Mouse (Mus musculus): ENCODE data around the gene Obsl1. TPM values are rescaled to one million over a fixed set of nuclear protein-coding genes. Genes with fewer than 3 reads are reported as not detected.

Obsl1 gene
- total and polyA plus RNA-seq, 3 experiments = 0.08 to 1.2 TPM; not detected in 1

DNA sequence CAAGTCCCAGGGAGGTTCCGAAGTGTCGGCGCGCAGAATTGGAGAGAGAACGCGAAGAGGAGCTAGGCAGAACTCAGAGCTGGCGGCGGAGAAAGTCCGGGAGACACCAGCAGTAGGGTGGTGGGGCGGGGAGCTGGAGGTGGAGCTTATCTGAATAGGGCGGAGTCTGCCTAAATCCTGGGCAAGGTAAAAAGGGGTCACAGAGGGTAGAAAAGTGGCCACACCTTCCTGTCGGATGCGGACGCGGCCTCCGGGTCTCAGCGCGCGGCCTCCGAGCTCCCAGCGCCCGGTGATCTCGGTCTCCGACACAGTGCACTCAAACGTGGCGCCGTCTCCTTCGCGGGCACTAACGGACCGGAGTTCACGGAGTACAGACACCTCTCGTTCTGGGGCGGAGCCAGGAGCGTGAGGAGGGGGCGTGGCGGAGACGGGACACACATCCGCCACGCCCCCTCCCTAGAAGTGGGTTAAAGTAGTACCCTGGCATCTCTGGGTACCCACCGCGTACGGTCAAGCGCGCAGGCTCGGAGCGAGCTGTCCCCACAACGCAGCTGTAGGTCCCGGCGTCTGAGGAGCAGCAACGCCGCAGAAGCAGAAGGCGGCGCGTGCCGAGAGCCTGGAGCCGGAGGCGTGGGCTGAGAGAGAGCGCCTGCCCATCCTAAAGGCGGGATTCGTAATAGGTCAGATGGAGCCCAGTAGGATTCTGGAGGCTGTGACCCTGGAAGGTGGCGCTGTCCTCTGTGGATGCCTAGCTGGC lies 18.7 kb downstream of the Obsl1 start:
- peak; percentile 90 for DNase-seq (ENCODE audit: low read depth, low spot score)

DNA sequence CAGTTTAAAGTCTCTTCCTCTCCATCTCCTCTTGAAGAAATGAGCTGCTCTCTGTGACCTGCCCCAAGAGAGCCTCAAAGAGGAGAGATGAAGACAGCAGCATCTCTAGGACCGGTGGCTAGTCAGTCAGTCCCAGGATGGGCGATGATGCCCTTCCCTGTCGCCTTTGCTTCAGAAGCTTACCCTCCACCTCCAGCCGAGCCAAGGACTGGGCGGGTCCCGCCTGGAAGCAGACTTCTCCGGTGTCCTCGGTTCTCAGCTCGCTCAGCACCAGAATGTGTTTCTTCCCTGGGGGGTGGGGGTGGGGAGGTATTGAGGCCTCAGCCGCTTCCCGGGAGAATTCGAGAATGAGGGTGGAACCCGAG lies 19.2 kb downstream of the Obsl1 start:
- DNase-seq (ENCODE audit: low read depth, low spot score) = no peak
- Histone ChIP-seq H3K4me3 (ENCODE audit: control insufficient read depth in 1 of 2, insufficient read depth in 1 of 2, low read depth in 2 of 2, low read length in 2 of 2) (peak overlapping the region; percentile 50 to 67), H3K79me2 (ENCODE audit: control insufficient read depth, insufficient read depth, low read length, poor library complexity) (no peaks in the 10 kb centered on the region), H3K27me3 (ENCODE audit: control insufficient read depth in 1 of 2, insufficient read depth in 2 of 2, low read length in 2 of 2) (no peaks in the 10 kb centered on the region; a peak in 1 of 4 replicates), H3K9ac (ENCODE audit: control insufficient read depth, low read depth, low read length, poor library complexity, severe bottlenecking) (peak overlapping the region; percentile 47), H3K27ac (ENCODE audit: control insufficient read depth, low read depth, low read length) (no peak overlapping the region), H3K36me3 (ENCODE audit: control insufficient read depth in 1 of 2, insufficient read depth in 2 of 2, low read length in 2 of 2) (no peaks in the 10 kb centered on the region), H3K9me3 (replicated peaks; ENCODE audit: insufficient read depth, low read length) (no peaks in the 10 kb centered on the region), H3K4me1 (ENCODE audit: control insufficient read depth in 1 of 2, insufficient read depth in 2 of 2, low read length in 2 of 2) (peaks cover 0 to 7% of the 10 kb centered on the region in 2 experiments; a peak in 2 of 4 replicates)
- TF ChIP-seq MYC (IDR thresholded peaks at IDR 0.05; ENCODE audit: low read depth, low read length) (no peak), SMC3 (IDR thresholded peaks at IDR 0.05; ENCODE audit: low read depth, low read length) (no peak), ETS1 (IDR thresholded peaks at IDR 0.05; ENCODE audit: low read depth, low read length) (no peak), RCOR1 (IDR thresholded peaks at IDR 0.05; ENCODE audit: low read depth, low read length) (no peak), USF1 (IDR thresholded peaks at IDR 0.05; ENCODE audit: low read depth, low read length) (no peak), E2F4 (IDR thresholded peaks at IDR 0.05; ENCODE audit: borderline replicate concordance, low read depth, low read length) (no peak), CHD2 (IDR thresholded peaks at IDR 0.05; ENCODE audit: low read length) (no peak), POLR2AphosphoS5 (IDR thresholded peaks at IDR 0.05; ENCODE audit: borderline replicate concordance, low read depth, low read length) (no peak), MAZ (IDR thresholded peaks at IDR 0.05; ENCODE audit: low read depth, low read length) (no peak), POLR2AphosphoS2 (IDR thresholded peaks at IDR 0.05; ENCODE audit: low read length) (no peak), KAT2A (conservative IDR thresholded peaks at IDR 0.05; ENCODE audit: low read depth, low read length) (no peak), USF2 (IDR thresholded peaks at IDR 0.05; ENCODE audit: borderline replicate concordance in 1 of 2, insufficient read depth in 1 of 2, low read depth in 1 of 2, low read length in 2 of 2) (no peak), ZC3H11A (IDR thresholded peaks at IDR 0.05; ENCODE audit: low read depth, low read length) (no peak), HCFC1 (IDR thresholded peaks at IDR 0.05; ENCODE audit: low read depth, low read length) (no peak), ZNF384 (IDR thresholded peaks at IDR 0.05; ENCODE audit: low read depth, low read length) (no peak), BHLHE40 (IDR thresholded peaks at IDR 0.05; ENCODE audit: borderline replicate concordance, low read depth, low read length) (no peak), UBTF (IDR thresholded peaks at IDR 0.05; ENCODE audit: borderline replicate concordance, insufficient read depth, low read depth, low read length) (no peak), POLR2A (IDR thresholded peaks at IDR 0.05; ENCODE audit: control insufficient read depth in 1 of 2, insufficient read depth in 1 of 2, low read depth in 1 of 2, low read length in 2 of 2, poor library complexity in 1 of 2) (no peak), CHD1 (IDR thresholded peaks at IDR 0.05; ENCODE audit: low read depth, low read length) (no peak)

More for the DNA sequence above, 18.7 kb downstream of the Obsl1 start:
- Histone ChIP-seq H3K79me2 (ENCODE audit: control insufficient read depth, insufficient read depth, low read length, poor library complexity) (no peaks in the 10 kb centered on the region), H3K4me1 (ENCODE audit: control insufficient read depth in 1 of 2, insufficient read depth in 2 of 2, low read length in 2 of 2) (peaks cover 0 to 7% of the 10 kb centered on the region in 2 experiments; a peak in 2 of 4 replicates), H3K9ac (ENCODE audit: control insufficient read depth, low read depth, low read length, poor library complexity, severe bottlenecking) (peak overlapping the region; percentile 47), H3K27ac (ENCODE audit: control insufficient read depth, low read depth, low read length) (no peak overlapping the region), H3K36me3 (ENCODE audit: control insufficient read depth in 1 of 2, insufficient read depth in 2 of 2, low read length in 2 of 2) (no peaks in the 10 kb centered on the region), H3K27me3 (ENCODE audit: control insufficient read depth in 1 of 2, insufficient read depth in 2 of 2, low read length in 2 of 2) (no peaks in the 10 kb centered on the region; a peak in 1 of 4 replicates), H3K4me3 (ENCODE audit: control insufficient read depth in 1 of 2, insufficient read depth in 1 of 2, low read depth in 2 of 2, low read length in 2 of 2) (peak overlapping the region; percentile 50 to 67), H3K9me3 (replicated peaks; ENCODE audit: insufficient read depth, low read length) (no peaks in the 10 kb centered on the region)
- TF ChIP-seq HCFC1 (IDR thresholded peaks at IDR 0.05; ENCODE audit: low read depth, low read length) = 0 out of 2 replicates have a peak, but pooled peaks have one; percentile 26
- no peak for TF ChIP-seq CHD2 (IDR thresholded peaks at IDR 0.05; ENCODE audit: low read length)
- TF ChIP-seq GATA1 (IDR thresholded peaks at IDR 0.05; ENCODE audit: low read depth, low read length) = no peak
- peak; percentile 32 to 34; a peak in 1 of 4 replicates for TF ChIP-seq POLR2A (IDR thresholded peaks at IDR 0.05; ENCODE audit: control insufficient read depth in 1 of 2, insufficient read depth in 1 of 2, low read depth in 1 of 2, low read length in 2 of 2, poor library complexity in 1 of 2)
- TF ChIP-seq CHD1 (IDR thresholded peaks at IDR 0.05; ENCODE audit: low read depth, low read length) = no peak
- no peak for TF ChIP-seq TBP (IDR thresholded peaks at IDR 0.05; ENCODE audit: low read depth, low read length)

Data from MEL (cell line).